Mouse (Mus musculus): ENCODE results near the gene Agxt. TPM values are rescaled to one million over a fixed set of nuclear protein-coding genes. Genes with fewer than 3 reads are reported as not detected.
A peak's percentile ranks its signal among the peaks of the same experiment; 100 is the strongest.

Agxt gene
- polyA plus RNA-seq, 1 experiment: not detected

- Histone ChIP-seq H3K4me1 (ENCODE audit: control insufficient read depth, insufficient read depth, low read length) (no peaks in the 10 kb centered on the region), H3K4me3 (ENCODE audit: low read depth, low read length) (no peak overlapping the region), H3K9me3 (replicated peaks; ENCODE audit: control insufficient read depth, insufficient read depth, low read length, poor library complexity, severe bottlenecking) (no peaks in the 10 kb centered on the region), H3K27me3 (ENCODE audit: control insufficient read depth, insufficient read depth, low read length, poor library complexity, severe bottlenecking) (no peaks in the 10 kb centered on the region), H3K9ac (ENCODE audit: low read depth, poor library complexity, severe bottlenecking) (no peak overlapping the region), H3K36me3 (ENCODE audit: control insufficient read depth, insufficient read depth, low read length, poor library complexity, severe bottlenecking) (no peaks in the 10 kb centered on the region), H3K27ac (ENCODE audit: insufficient read depth, low read length) (no peak overlapping the region)
- no peak for TF ChIP-seq CTCF (IDR thresholded peaks at IDR 0.05; ENCODE audit: low read depth, low read length)
- no peak for TF ChIP-seq EP300 (IDR thresholded peaks at IDR 0.05; ENCODE audit: insufficient read depth, low read depth, low read length)
- TF ChIP-seq POLR2A (IDR thresholded peaks at IDR 0.05; ENCODE audit: insufficient read depth, low read length): no peak
Observed at GRCm38 (mm10) chr1:93162588-93162987, 27.5 kb downstream of the Agxt start.

DNA sequence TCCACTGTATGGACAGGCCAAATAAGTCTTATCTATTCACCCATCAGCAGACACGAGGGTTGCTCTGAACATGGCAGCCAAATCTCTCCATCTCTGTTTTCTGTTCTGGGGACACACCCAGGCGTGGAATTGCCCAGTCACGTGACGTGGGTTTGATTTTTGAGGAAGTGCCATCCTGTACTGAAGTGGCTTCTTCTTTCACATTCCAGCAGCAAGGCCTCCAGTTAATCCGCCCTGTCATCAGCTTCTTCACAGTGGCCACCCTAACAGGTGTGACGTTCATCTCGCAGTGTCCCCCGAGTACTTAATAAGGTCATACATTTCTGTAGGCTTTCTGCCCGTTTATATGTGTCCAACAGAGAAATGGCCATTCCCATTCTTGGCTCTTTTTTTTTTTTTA is 30.4 kb downstream of the Agxt start:
- Histone ChIP-seq H3K9me3 (replicated peaks; ENCODE audit: control insufficient read depth, insufficient read depth, low read length, poor library complexity, severe bottlenecking) (no peaks in the 10 kb centered on the region), H3K27ac (ENCODE audit: insufficient read depth, low read length) (no peak overlapping the region), H3K27me3 (ENCODE audit: control insufficient read depth, insufficient read depth, low read length, poor library complexity, severe bottlenecking) (no peaks in the 10 kb centered on the region), H3K4me3 (ENCODE audit: low read depth, low read length) (no peak overlapping the region), H3K36me3 (ENCODE audit: control insufficient read depth, insufficient read depth, low read length, poor library complexity, severe bottlenecking) (no peaks in the 10 kb centered on the region), H3K4me1 (ENCODE audit: control insufficient read depth, insufficient read depth, low read length) (no peaks in the 10 kb centered on the region), H3K9ac (ENCODE audit: low read depth, poor library complexity, severe bottlenecking) (no peak overlapping the region)
- no peak for TF ChIP-seq EP300 (IDR thresholded peaks at IDR 0.05; ENCODE audit: insufficient read depth, low read depth, low read length)
- no peak for TF ChIP-seq CTCF (IDR thresholded peaks at IDR 0.05; ENCODE audit: low read depth, low read length)
- no peak for TF ChIP-seq POLR2A (IDR thresholded peaks at IDR 0.05; ENCODE audit: insufficient read depth, low read length)

DNA sequence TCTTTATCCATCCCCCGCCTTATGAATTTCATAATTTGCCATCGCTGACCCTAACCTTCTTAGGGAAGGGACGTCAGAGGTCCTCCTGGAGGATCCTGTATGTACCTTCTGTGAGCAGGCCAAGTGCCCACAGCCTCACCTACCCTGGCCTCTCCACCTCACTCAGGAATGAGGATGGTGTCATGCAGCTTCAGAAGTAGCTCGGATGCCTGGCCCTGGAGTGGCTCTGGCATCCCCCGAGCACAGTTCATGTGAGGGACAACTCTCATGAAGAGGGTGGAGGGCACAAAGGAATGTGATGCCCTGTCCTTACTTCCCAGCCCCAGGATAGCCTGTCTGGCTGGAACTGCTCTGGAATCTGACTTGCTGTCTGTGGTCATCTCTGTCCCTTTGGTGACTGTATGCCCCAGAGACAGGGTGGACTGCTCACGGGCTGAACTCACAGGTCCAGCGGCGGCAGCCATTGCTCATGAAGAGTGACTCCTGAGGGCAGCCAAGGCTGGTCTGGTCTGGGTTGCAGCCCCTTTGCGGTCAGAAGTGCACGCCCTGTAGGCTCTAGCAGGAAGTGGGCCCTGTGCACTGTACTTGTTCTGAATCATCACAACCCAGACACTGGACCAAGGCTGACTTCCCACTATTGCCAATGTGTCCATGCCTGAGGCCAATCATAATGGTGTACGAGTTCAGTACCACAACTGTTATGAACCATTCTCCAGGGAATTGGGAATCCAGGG is 31.5 kb downstream of the Agxt start:
- no peaks in the 10 kb centered on the region for H3K27me3 ChIP-seq (ENCODE audit: control insufficient read depth, insufficient read depth, low read length, poor library complexity, severe bottlenecking)
- no peaks in the 10 kb centered on the region for H3K9me3 ChIP-seq (replicated peaks; ENCODE audit: control insufficient read depth, insufficient read depth, low read length, poor library complexity, severe bottlenecking)
- H3K27ac ChIP-seq (ENCODE audit: insufficient read depth, low read length): no peak overlapping the region
- H3K4me1 ChIP-seq (ENCODE audit: control insufficient read depth, insufficient read depth, low read length): no peaks in the 10 kb centered on the region
- H3K36me3 ChIP-seq (ENCODE audit: control insufficient read depth, insufficient read depth, low read length, poor library complexity, severe bottlenecking): no peaks in the 10 kb centered on the region
- no peak overlapping the region for H3K4me3 ChIP-seq (ENCODE audit: low read depth, low read length)
- TF ChIP-seq CTCF (IDR thresholded peaks at IDR 0.05; ENCODE audit: low read depth, low read length) (no peak), POLR2A (IDR thresholded peaks at IDR 0.05; ENCODE audit: insufficient read depth, low read length) (no peak), EP300 (IDR thresholded peaks at IDR 0.05; ENCODE audit: insufficient read depth, low read depth, low read length) (no peak)
- H3K9ac ChIP-seq (ENCODE audit: low read depth, poor library complexity, severe bottlenecking): no peak overlapping the region

DNA sequence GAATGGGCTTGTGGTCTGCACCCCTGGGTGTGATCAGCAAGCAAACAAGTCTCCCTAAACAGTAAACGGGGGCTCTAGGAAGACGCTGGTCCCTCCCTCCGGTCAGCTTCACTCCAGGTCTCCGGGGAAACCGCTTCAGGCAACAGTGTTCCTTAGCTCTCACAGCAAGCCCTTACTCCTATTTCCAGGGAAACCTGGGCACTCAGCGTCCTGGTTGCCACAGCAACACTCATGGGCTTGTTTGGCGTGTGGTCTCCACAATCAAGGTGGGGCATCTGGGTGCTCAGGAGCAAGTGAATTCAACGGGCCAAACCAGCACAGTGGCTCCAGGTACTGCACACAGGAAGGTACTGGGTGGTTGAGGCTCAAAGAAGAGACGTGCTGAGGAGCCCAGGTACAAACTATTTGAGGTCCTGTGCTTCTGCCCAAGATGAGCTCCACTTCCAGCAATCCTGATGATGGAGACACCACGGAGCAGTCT is 33.3 kb downstream of the Agxt start, which contains the start of gene Crocc2:
TSS of gene Crocc2 (plus strand) at position 431 of the 481 bp plus-strand sequence.
- no peak within 1 kb of the TSS for H3K9ac ChIP-seq (ENCODE audit: low read depth, poor library complexity, severe bottlenecking)
- no peak within 1 kb of the TSS for H3K4me3 ChIP-seq (ENCODE audit: low read depth, low read length)
- H3K27ac ChIP-seq (ENCODE audit: insufficient read depth, low read length): no peak within 1 kb of the TSS
- H3K4me1 ChIP-seq (ENCODE audit: control insufficient read depth, insufficient read depth, low read length): no peaks in the 10 kb centered on the region
- H3K27me3 ChIP-seq (ENCODE audit: control insufficient read depth, insufficient read depth, low read length, poor library complexity, severe bottlenecking): no peaks in the 10 kb centered on the region
- no peaks in the 10 kb centered on the region for H3K36me3 ChIP-seq (ENCODE audit: control insufficient read depth, insufficient read depth, low read length, poor library complexity, severe bottlenecking)
- TF ChIP-seq EP300 (IDR thresholded peaks at IDR 0.05; ENCODE audit: insufficient read depth, low read depth, low read length): no peak
- no peak for TF ChIP-seq POLR2A (IDR thresholded peaks at IDR 0.05; ENCODE audit: insufficient read depth, low read length)
- TF ChIP-seq CTCF (IDR thresholded peaks at IDR 0.05; ENCODE audit: low read depth, low read length): no peak
- no peaks in the 10 kb centered on the region for H3K9me3 ChIP-seq (replicated peaks; ENCODE audit: control insufficient read depth, insufficient read depth, low read length, poor library complexity, severe bottlenecking)

GRCm38 (mm10) chr1:93173665-93174064 is 38.6 kb downstream of the Agxt start:
- no peak overlapping the region for H3K4me3 ChIP-seq (ENCODE audit: low read depth, low read length)
- TF ChIP-seq POLR2A (IDR thresholded peaks at IDR 0.05; ENCODE audit: insufficient read depth, low read length): no peak
- TF ChIP-seq EP300 (IDR thresholded peaks at IDR 0.05; ENCODE audit: insufficient read depth, low read depth, low read length): no peak
- no peak for TF ChIP-seq CTCF (IDR thresholded peaks at IDR 0.05; ENCODE audit: low read depth, low read length)
- no peaks in the 10 kb centered on the region for H3K36me3 ChIP-seq (ENCODE audit: control insufficient read depth, insufficient read depth, low read length, poor library complexity, severe bottlenecking)
- no peak overlapping the region for H3K9ac ChIP-seq (ENCODE audit: low read depth, poor library complexity, severe bottlenecking)
- no peaks in the 10 kb centered on the region for H3K27me3 ChIP-seq (ENCODE audit: control insufficient read depth, insufficient read depth, low read length, poor library complexity, severe bottlenecking)
- H3K4me1 ChIP-seq (ENCODE audit: control insufficient read depth, insufficient read depth, low read length): peaks cover 2% of the 10 kb centered on the region
- H3K27ac ChIP-seq (ENCODE audit: insufficient read depth, low read length): no peak overlapping the region
- no peaks in the 10 kb centered on the region for H3K9me3 ChIP-seq (replicated peaks; ENCODE audit: control insufficient read depth, insufficient read depth, low read length, poor library complexity, severe bottlenecking)

GRCm38 (mm10) chr1:93174399-93174798 is 39.4 kb downstream of the Agxt start:
- H3K9me3 ChIP-seq (replicated peaks; ENCODE audit: control insufficient read depth, insufficient read depth, low read length, poor library complexity, severe bottlenecking): no peaks in the 10 kb centered on the region
- peaks cover 2% of the 10 kb centered on the region for H3K4me1 ChIP-seq (ENCODE audit: control insufficient read depth, insufficient read depth, low read length)
- no peak for TF ChIP-seq EP300 (IDR thresholded peaks at IDR 0.05; ENCODE audit: insufficient read depth, low read depth, low read length)
- TF ChIP-seq CTCF (IDR thresholded peaks at IDR 0.05; ENCODE audit: low read depth, low read length): peak; percentile 98
- TF ChIP-seq POLR2A (IDR thresholded peaks at IDR 0.05; ENCODE audit: insufficient read depth, low read length): no peak
- no peak overlapping the region for H3K27ac ChIP-seq (ENCODE audit: insufficient read depth, low read length)
- H3K4me3 ChIP-seq (ENCODE audit: low read depth, low read length): no peak overlapping the region
- no peak overlapping the region for H3K9ac ChIP-seq (ENCODE audit: low read depth, poor library complexity, severe bottlenecking)
- no peaks in the 10 kb centered on the region for H3K27me3 ChIP-seq (ENCODE audit: control insufficient read depth, insufficient read depth, low read length, poor library complexity, severe bottlenecking)
- no peaks in the 10 kb centered on the region for H3K36me3 ChIP-seq (ENCODE audit: control insufficient read depth, insufficient read depth, low read length, poor library complexity, severe bottlenecking)

Measured in ES-Bruce4 (cell line).